Mouse (Mus musculus) cortical plate, adult 2 months (tissue): ENCODE measurements around the gene Sdr42e1.

Experiments
- CTCF ChIP-seq: fragments of 200-500 bp; IDR thresholded peaks from 2 replicates; pipeline ENCODE4 v1.5.1; 2011; ENCODE audit warnings: mild to moderate bottlenecking, control low read depth, low read length; ENCODE audit not compliant: insufficient read depth; ENCODE audit errors: extremely low read depth
- POLR2A ChIP-seq: fragments of 200-500 bp; IDR thresholded peaks from 2 replicates; pipeline ENCODE4 v1.6.1; 2011; ENCODE audit warnings: mild to moderate bottlenecking, low read length, control low read depth; ENCODE audit not compliant: insufficient read depth; ENCODE audit errors: extremely low read depth

GRCm38 (mm10) chr8:117639631-117640030, 33.9 kb downstream of the Sdr42e1 start:
- TF ChIP-seq CTCF (no peak), POLR2A (no peak)
